Mouse (Mus musculus): Measurements from ENCODE around the gene 2900026A02Rik.

DNA sequence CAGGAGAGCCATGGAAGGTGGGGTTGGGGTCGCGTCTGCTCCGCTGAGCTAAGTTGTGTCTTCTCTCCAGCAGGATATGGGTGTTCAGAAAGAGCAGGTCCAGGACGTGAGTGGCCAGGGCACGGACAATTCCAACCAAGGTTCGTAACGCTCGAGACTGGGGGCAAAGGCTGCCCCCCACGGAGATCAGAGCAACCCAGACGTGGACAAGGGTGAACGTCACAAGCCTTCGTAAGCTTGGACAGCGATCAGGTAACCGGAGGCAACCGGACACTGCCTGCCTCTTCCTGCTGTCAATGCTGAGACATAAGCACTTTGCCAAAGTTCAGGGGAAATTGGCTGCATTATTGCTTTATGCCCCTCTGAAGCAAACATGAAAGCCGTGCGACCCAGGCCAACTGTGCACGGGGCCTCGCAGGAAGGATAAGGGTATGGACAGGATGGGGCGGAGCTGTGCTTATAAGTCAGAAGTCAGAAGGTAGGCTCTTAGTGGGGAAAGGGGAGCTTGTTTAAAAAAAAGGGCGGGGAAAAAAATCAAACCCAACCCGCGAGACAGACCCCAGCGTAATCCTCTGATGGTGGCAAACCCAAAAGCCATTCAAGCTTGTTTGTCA lies 130.9 kb downstream of the 2900026A02Rik start:
- TF ChIP-seq ZNF384 (IDR thresholded peaks at IDR 0.05; ENCODE audit: low read depth, low read length): no peak
- no peak for TF ChIP-seq HCFC1 (IDR thresholded peaks at IDR 0.05; ENCODE audit: borderline replicate concordance, insufficient read depth, low read length)
- TF ChIP-seq MAFK (IDR thresholded peaks at IDR 0.05; ENCODE audit: insufficient read depth, low read depth, low read length): no peak

Measured in ES-E14 (cell line).